Mouse (Mus musculus) spleen, adult 18-20 months (tissue): ENCODE results near the gene Dab1.

Source experiments
- DNase-seq, 2 experiments: peaks; one replicate each; pipeline ENCODE4 v3.0.0; 2022; ENCODE audit warnings: mixed read lengths in 2 of 2

Dab1 gene

GRCm38 (mm10) chr4:103841126-103841525 lies 222.0 kb downstream of the Dab1 start:
- no peak for DNase-seq

DNA sequence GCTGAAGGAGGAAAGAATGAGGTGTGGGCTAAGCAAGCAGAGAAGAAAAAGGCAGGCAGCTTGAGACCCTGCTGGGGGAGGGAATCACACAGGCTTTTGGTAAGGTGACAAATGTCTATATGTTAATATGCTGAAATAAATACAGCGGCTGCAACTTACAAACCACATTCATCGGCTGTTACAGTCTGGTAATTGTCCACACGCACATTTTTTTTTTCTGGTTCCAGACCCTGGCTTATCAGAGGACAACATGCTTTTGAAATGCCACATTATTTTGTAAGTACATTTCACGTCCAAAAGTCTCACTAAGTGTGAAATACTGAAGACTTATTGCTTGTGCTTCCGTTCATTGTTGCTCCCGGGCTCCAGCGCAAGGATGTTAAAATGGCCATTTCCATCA lies 225.5 kb downstream of the Dab1 start:
- no peak for DNase-seq

DNA sequence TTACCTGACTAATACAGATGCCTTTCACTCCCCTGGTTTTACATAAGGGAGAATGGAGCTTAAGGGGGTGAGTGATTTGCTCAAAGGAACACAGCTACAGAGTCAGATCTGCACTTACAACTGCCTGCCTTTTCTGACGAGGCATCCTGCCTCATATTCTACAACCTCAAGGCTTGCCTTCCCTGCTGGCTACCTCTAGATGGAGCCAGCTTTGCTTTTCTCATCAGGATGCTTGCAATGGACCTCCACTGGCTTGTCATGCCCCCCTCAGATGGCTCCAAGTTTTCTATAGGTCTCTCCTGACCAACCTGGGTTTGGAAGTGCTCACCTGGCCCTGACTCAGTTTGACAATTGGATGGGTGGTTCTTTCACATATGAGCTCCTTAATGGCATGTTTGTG lies 238.0 kb downstream of the Dab1 start:
- DNase-seq: no peak

DNA sequence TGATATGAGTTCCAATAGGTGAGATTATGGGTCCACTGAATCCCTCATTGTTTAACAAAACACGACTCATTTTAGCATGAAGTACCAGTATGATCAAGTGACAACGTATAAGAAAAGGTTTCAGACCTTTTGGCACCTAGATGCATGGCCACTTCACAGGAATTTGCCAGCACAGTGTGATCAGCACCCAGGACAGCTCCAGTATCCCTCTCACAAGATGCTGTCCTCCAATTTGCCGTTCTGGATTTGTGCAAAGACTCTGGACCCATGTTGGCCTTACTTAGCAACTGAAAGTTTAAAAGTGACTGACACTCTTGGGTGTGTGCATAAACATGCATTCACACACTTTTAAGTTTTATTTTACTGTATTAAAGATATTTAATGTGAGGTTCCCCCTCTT lies 256.4 kb downstream of the Dab1 start:
- DNase-seq: no peak

DNA sequence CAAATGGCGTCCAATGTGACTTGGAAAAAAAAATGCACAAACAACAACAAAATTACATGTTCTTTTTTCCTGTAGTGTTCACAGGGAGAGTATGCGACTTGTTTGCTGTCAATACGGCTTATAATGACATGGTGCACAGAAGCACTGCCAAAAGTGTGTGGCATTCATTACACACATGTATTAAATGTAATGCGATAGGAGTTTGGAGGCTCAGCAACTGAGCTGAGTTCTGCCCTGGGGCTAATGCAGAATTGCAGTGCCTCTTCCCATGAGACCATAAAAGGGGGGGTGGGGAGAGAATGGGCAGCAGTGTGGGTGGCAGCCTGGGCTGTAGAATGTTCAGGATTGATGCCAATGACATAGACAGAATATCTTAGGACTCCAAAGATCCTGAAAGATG lies 259.7 kb downstream of the Dab1 start:
- no peak for DNase-seq

DNA sequence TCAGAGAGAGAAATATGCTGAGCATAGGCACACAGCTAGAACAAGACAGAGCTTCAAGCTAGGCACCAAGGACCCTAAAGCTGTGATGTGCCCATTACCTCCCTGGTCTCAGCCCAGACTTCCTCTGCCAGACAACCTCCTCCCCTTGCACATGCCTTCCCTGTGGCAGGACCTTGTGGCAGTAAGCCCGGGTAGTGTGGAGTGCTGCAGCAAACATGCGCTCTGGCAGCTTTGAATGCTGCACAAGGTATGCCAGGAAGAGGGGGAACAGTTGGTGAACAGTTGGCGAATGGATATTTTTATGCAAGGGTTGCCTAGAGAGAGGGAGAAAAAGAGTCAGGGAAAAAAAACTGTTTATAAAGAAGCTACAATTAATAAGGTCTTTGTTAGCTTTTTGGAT lies 262.5 kb downstream of the Dab1 start:
- no peak for DNase-seq

DNA sequence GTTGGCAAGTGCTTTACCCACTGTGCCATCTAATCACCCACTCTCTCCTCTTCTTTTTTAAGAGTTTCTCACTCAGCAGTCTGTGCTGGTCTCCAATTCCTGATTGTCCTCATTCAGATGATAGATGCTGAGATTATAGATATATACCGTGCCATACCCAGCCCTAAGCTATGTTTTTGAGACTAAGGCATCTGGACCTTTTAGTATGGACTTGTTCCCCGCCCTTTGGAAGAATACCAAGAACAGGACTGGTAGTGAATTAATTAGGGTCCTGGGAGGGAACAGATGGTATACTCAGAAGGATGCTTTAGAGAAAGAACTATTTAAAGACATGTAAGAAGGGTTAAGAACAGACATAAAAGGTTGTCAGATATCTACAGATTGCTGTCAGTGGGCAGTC lies 268.9 kb downstream of the Dab1 start:
- DNase-seq: no peak

DNA sequence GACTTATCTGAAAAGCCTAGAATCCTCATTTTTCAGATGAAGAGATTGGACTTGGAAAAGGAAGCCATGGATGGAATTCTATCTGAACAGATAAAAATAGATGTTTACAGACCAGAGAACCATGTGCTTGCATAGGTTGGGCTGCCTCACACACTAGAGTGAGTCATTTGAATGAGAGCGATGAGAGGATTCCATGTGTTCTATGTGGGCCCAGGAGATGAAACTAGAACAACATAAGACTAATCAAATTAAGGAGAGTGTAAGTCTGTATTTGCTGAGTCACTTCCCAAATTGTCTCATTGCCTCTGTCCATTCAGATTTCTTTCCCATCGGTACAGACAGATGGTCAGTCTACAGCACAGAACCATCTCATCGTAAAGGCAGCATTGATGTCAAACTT lies 270.0 kb downstream of the Dab1 start:
- DNase-seq: no peak

DNA sequence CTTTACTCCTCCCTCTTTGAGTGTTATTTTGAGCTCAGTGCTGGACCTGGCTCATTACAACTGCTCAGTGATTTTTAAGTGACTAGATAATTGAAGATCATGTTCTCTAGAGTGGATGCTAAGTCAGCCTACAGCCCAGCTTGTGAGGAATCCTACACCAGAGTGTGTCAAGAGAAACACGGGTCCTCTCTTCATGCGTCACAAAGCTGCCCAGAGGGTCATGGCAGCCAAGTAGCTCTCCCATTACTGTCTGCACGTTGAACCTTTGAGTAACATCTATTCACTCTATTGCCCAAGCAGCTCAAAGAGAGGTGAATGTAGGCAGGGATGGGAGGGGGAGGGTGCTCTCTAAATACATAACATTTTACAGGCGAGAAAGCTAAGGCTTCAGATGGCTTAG lies 277.6 kb downstream of the Dab1 start:
- DNase-seq: no peak

- no peak for DNase-seq
Measured at GRCm38 (mm10) chr4:103897702-103898101, 278.5 kb downstream of the Dab1 start.

DNA sequence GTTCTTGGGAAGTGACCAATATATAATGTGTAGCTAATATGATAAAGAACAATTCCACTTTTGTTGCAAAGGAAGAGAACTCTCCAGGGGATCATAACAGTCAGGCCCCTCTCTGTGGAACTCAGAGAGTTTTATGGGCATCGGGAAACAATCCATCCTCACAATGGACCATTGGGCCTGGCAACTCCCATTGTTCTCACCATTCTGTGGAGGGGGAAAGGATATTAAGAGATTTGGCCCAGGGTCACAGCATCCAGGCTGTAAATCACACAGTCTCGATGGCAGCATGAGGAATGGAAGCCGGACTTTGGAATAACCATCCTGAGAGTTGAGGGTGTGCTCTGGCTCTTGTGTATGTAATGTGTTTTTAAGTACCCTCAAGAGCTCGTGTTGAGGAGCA lies 292.3 kb downstream of the Dab1 start:
- no peak for DNase-seq

DNA sequence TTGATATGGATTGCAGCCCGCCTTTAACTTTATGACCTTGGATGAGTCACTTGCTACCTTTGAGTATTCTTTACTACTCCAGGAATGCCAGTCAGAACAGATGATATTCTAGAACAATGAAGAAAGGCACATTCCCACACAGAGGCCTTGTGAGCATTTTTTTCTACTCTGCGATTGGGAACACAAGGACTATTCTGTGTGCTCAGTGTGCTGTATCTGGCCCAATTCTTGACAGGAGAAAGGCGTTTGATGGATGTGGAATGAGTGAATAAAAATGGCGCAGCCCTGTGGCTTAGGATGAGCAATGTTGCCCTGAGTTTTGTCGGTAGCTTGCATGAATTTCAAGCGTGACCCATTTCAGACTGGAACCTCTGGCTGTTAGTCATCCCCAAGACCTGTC lies 292.9 kb downstream of the Dab1 start:
- DNase-seq: no peak

- no peak for DNase-seq
Measured at GRCm38 (mm10) chr4:103922431-103922931, 303.3 kb downstream of the Dab1 start.

- no peak for DNase-seq
Measured at GRCm38 (mm10) chr4:103926682-103927081, 307.5 kb downstream of the Dab1 start.

DNA sequence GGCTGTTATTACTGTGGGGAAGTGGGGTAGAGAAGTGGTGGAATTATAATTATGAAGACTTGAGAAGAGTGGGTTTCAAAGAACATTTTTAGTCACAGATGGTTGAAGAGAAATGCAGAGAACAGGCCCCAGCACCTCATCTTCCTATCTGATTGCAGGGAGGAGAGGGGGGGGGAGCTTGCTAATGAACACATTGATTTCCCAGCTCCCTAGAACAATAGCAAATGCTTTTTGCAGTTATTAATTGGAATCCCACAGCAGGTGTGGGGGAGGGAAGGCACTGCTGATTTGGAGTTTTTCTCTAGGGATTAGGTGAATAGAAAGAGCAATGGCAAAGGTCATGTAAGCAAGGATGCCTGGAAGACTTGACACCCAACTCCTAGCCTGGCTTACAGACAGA lies 310.5 kb downstream of the Dab1 start:
- no peak for DNase-seq

GRCm38 (mm10) chr4:103934364-103934763 lies 315.2 kb downstream of the Dab1 start:
- DNase-seq: no peak

- no peak for DNase-seq
Measured at GRCm38 (mm10) chr4:103948255-103948654, 329.1 kb downstream of the Dab1 start.

DNA sequence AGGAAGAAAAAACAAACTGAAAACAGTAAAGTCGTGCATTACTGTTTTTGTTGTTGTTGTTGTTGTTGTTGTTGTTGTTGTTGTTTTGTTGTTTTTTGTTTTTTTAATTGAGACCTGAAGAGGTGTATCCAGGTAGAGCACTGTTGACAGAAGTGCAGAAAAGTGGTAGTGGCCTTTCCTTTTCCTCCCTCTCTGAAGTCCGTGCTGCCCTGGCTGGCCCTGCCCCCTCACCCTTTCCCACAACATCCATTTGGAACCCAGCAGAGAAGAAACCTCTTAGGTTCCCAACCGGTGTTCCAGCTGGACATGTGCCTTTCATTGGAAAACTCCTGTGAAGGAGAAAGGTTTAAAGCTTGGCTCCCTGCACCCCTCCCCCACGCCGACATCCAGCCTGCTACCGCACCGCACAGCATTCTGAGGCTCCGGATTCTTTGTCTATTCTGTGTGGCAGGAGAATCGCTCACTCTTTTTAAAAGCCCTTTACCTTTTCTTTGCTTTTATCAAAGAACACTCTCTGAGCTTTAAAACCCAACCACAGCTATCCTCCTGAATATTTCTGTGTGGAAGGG lies 334.6 kb downstream of the Dab1 start:
- no peak for DNase-seq

DNA sequence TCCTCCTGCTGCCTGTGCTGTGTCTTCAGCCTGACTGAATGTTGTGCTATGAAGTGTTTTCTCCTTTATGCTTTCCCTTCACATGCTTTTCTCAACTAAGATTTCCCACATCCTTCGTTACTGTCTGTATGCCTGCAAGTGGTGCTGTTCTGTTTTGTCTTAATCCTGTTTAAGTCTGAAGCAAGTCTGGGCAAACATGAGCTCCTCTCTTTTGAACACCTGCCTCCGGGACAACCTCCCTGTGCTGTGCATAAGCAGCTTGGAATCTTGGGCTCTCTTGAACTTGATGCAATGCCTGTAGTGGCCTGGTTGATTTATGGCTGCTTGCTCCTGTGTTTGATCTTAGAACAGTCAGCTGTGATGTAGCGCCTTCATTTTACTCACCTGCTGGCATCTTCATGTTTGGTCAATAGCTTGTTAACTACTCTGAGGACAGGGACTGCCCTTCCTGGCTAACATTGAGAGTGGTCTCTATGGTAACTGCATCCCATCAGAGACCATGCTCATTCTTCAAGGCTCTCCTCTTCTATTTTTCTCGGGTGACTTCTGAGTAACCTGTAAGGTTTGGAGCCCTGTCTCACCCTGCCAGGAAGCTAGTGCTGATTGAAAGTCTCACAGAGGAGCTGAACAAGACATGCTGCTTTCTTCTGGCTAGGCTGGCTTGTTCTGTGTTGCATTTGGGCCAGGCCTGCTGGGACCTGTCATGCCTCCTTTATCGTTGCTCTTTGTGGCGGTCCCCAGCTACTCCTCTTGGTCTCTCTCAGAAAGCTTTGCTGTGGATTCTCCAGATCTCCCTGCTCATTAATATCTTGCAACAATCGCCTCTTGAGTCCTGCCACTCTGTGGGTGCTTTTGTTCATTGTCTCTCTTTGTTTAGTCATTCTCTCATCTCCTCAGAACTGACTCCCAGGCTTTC lies 342.2 kb downstream of the Dab1 start:
- no peak for DNase-seq

DNA sequence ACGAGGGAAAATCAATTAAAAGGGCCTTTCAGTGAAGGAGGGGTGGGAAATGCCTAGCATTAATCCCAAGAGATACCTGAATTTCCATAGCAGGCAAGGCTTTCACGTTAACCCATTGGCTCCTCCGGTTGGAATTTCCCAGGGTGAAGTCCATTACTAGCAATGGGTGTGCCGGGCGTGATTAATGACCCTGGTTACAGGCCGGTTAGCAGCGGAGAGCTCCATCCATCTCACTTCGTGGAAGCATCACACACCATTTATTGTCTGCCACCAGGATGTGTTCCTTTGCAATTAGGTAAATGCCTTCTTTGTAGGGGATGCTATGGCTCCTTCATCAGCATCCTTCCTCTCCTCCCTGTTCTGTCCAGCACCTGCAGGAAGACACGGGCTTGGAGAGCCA lies 350.7 kb downstream of the Dab1 start:
- no peak for DNase-seq

- no peak for DNase-seq
Measured at GRCm38 (mm10) chr4:103974536-103974935, 355.4 kb downstream of the Dab1 start.

GRCm38 (mm10) chr4:103974946-103975345 lies 355.8 kb downstream of the Dab1 start:
- no peak for DNase-seq

GRCm38 (mm10) chr4:103993884-103994283 lies 374.7 kb downstream of the Dab1 start:
- DNase-seq: no peak

DNA sequence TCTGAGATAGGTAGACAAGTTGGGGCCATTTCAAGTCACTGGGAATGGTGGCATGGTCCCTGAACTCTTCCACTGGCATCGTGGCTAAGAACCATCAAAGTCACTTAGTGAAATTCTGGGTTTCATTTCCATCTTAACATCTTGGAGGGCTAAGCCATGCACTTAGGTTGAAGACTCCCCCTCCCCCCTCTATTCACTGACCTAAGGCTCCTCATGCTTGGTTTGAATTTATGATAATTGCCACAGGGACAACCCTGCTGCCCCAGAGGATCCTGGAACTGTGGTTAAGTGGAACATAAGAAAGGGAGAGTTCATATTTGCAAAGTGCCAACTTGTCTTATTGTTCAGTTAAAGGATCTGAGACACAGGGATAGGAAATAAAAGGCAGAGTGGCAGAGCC lies 375.2 kb downstream of the Dab1 start:
- no peak for DNase-seq
